Mouse (Mus musculus) liver, embryonic 11.5 days (tissue): ENCODE data around the gene Tapbpl. TPM values are rescaled to one million over a fixed set of nuclear protein-coding genes. Genes with fewer than 3 reads are reported as not detected.

Experiments
- ATAC-seq: fragments of 200-750 bp; cut with Nextera tagmentation; replicated peaks from 2 replicates; pipeline ENCODE4 v1.8.0; 2017; ENCODE audit warnings: moderate number of reproducible peaks, mild to moderate bottlenecking, moderate TSS enrichment, moderate library complexity; ENCODE audit not compliant: low FRiP score
- DNase-seq: peaks from one replicate; pipeline ENCODE4 v3.0.0-alpha.2; 2017; ENCODE audit warnings: low spot score
- H3K27ac ChIP-seq: fragments of 300-500 bp; sonication (generic); 2 replicates; pipeline ENCODE4 v1.5.1; 2014; ENCODE audit warnings: mild to moderate bottlenecking, low read depth, low read length, control low read depth
- H3K27me3 ChIP-seq: fragments of 300-500 bp; sonication (generic); replicated peaks from 2 replicates; pipeline ENCODE4 v1.6.1; 2014; ENCODE audit warnings: low read length, mixed read lengths; ENCODE audit not compliant: control insufficient read depth, insufficient read depth
- H3K36me3 ChIP-seq: fragments of 300-500 bp; sonication (generic); 2 replicates; pipeline ENCODE4 v1.6.1; 2014; ENCODE audit warnings: mild to moderate bottlenecking, low read length, moderate library complexity, mixed read lengths; ENCODE audit not compliant: control insufficient read depth, insufficient read depth
- H3K4me1 ChIP-seq: fragments of 300-500 bp; sonication (generic); replicated peaks from 2 replicates; pipeline ENCODE4 v1.6.1; 2014; ENCODE audit warnings: low read length, mixed read lengths; ENCODE audit not compliant: control insufficient read depth, insufficient read depth
- H3K4me2 ChIP-seq: fragments of 300-500 bp; sonication (generic); 2 replicates; pipeline ENCODE4 v1.6.1; 2014; ENCODE audit warnings: mild to moderate bottlenecking, control low read depth, moderate library complexity
- H3K4me3 ChIP-seq: fragments of 300-500 bp; sonication (generic); 2 replicates; pipeline ENCODE4 v1.5.1; 2014; ENCODE audit warnings: low read depth, low read length, control low read depth
- H3K9ac ChIP-seq: fragments of 300-500 bp; sonication (generic); 2 replicates; pipeline ENCODE4 v1.6.1; 2014; ENCODE audit warnings: low read depth, low read length, control low read depth
- H3K9me3 ChIP-seq: fragments of 300-500 bp; sonication (generic); 2 replicates; pipeline ENCODE4 v1.6.1; 2016; ENCODE audit warnings: low read length, inconsistent platforms, mixed read lengths; ENCODE audit not compliant: control insufficient read depth
- WGBS: fragments of 180-500 bp; shearing (Covaris S2); extraction: QIAGEN DNeasy Blood & Tissue Kit; methylation state at CpG from one replicate; pipeline ENCODE4 v1.1.7; 2014; 5-methylcytosine and 5-hydroxymethylcytosine counted together
- microRNA-seq: library from miRNA; unstranded; fragments of <30 nt; microRNA quantifications from one replicate; pipeline ENCODE4, GENCODE M21; 2017; ENCODE audit warnings: borderline number of aligned reads
- polyA plus RNA-seq: library from polyadenylated mRNA; unstranded; fragments of >200 nt; fragmentation: Nextera tagmentation; extraction: Ambion mirVana; gene quantifications from 2 replicates; pipeline ENCODE4 v1.2.1, GENCODE M21; 2014

The Tapbpl gene
- polyA plus RNA-seq, 1 experiment from 2014 or later: 4.0 TPM

DNA sequence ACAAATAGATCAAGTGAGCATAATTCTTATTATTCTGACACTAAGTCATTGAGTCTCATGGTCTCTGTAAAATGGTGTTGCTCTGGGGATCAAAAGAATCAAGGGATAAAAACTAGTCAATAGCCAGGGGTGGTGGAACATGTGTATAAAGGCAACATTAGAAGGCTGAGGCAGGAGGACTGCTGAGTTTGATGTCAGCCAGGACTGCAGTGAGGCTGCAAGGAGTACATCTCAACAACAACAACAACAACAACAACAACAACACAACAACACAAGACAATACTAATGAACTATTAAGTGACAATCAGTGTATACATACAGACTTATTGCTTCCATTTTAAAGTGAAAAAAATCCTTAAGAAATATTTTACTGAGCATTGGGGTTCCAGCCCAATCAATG is 40.8 kb downstream of the Tapbpl start:
- Histone ChIP-seq H3K9me3 (no peaks in the 10 kb centered on the region), H3K4me3 (peak overlapping the region; percentile 75), H3K36me3 (peaks cover 51% of the 10 kb centered on the region), H3K9ac (peak overlapping the region; percentile 91), H3K27ac (peak overlapping the region; percentile 100), H3K4me2 (peak overlapping the region; percentile 73), H3K4me1 (peaks cover 3% of the 10 kb centered on the region; the same call in 1 of the 2 replicates), H3K27me3 (no peaks in the 10 kb centered on the region)
- DNase-seq (no peak), ATAC-seq (no peak)

DNA sequence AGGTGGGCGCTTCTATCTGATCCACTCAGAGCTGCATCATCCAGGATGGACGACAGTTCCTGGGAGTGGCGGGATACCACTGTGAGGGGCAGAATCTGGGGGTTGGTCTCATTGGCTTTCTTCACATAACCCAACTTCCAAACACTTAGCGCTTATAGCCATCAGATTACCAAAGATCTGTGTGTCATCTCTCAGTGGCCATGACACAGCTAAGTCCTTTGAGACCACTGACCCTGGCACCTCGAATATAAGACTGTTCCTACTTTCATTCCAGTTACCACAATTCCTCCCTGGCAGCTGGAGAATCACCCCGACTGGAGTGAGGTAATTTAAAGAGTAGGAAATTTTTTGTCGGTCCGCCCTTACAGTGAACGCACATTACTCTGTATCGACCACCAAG is 45.5 kb downstream of the Tapbpl start:
- WGBS: 94% methylated on average over 10 of the region's 10 CpGs

DNA sequence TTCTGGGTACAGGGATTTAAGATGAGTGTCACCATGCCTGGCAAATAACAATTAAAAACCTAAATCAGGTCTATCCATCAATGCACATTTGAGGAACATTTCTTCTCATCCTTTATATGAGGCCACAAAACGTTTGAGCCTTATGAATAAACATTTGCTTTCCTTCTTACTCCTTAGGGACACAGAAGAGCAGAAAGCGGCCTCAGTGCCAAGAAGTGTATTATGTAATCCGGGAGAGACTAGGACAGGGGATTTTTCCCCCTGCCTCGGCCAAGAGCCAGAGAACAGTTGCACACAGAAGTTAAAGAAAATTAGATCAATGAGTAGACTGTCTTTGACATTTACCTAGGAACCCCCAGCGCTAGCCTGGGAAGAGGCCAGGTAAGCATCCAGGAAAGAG is 49.5 kb downstream of the Tapbpl start:
- DNase-seq: no peak
- no peaks in the 10 kb centered on the region for H3K4me1 ChIP-seq
- no peaks in the 10 kb centered on the region for H3K27me3 ChIP-seq
- no peak for ATAC-seq
- H3K4me3 ChIP-seq: no peak overlapping the region
- peaks cover 90% of the 10 kb centered on the region for H3K36me3 ChIP-seq
- H3K9ac ChIP-seq: no peak overlapping the region
- H3K4me2 ChIP-seq: no peak overlapping the region
- H3K9me3 ChIP-seq: no peaks in the 10 kb centered on the region
- WGBS: 86% methylated on average over 5 of the region's 5 CpGs
- H3K27ac ChIP-seq: no peak overlapping the region

More for the DNA sequence above, 45.5 kb downstream of the Tapbpl start:
- Histone ChIP-seq H3K27ac (no peak overlapping the region), H3K36me3 (peaks cover 78% of the 10 kb centered on the region), H3K27me3 (no peaks in the 10 kb centered on the region), H3K9me3 (no peaks in the 10 kb centered on the region), H3K4me1 (peaks cover 3% of the 10 kb centered on the region; the same call in 1 of the 2 replicates), H3K4me2 (no peak overlapping the region), H3K4me3 (no peak overlapping the region), H3K9ac (no peak overlapping the region)
- DNase-seq (no peak), ATAC-seq (no peak)

DNA sequence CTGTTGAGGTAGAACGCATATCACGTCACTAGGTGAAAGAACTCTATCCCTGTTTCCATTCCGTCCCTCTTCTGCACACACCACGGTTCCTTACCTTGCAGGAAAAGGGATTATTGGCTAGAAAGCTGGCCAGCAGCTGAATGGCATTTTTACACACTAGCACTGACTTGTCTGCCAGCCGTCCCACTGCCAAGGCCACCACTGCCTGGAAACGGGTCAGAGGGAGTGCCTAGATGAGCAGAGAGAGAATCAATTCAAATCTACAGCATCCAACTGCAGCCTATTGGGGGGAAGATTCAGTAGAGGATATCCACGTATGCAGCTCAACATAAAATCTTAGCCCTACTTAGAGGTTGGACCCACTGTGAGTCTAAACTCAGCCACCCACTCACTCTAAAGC is 52.1 kb downstream of the Tapbpl start:
- Histone ChIP-seq H3K4me1 (no peaks in the 10 kb centered on the region), H3K27ac (no peak overlapping the region), H3K4me2 (no peak overlapping the region), H3K27me3 (no peaks in the 10 kb centered on the region), H3K36me3 (peaks cover 87% of the 10 kb centered on the region), H3K9ac (no peak overlapping the region), H3K4me3 (no peak overlapping the region), H3K9me3 (no peaks in the 10 kb centered on the region)
- ATAC-seq (no peak), DNase-seq (no peak)
- WGBS: 92% methylated on average over 7 of the region's 7 CpGs

DNA sequence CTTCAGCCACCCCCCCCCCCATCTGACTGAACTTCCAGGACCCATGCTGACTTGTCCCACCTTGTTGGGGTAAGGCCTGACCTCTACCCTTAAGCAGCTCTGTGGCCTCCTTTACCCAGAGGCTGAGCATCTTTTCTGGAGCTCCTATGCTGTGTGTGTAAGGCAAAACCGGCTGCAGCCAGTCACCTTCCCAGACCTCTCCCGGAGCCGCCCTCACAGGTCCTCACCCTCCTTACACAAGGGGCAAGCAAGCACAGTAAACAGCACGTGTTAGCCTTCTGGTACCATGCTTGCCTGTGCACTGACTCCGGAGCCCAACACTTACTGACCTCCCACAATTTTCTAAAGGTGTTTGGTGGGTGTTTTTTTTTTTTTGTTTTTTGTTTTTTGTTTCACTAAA is 56.2 kb downstream of the Tapbpl start:
- Histone ChIP-seq H3K4me2 (no peak overlapping the region), H3K4me1 (no peaks in the 10 kb centered on the region), H3K4me3 (no peak overlapping the region), H3K27me3 (no peaks in the 10 kb centered on the region), H3K27ac (no peak overlapping the region), H3K36me3 (peaks cover 92% of the 10 kb centered on the region), H3K9ac (no peak overlapping the region), H3K9me3 (no peaks in the 10 kb centered on the region)
- DNase-seq (no peak), ATAC-seq (no peak)
- 90% methylated on average over 5 of the region's 5 CpGs for WGBS

Small RNAs within 50 kb of the gene (microRNA-seq; reads per million reads assigned to microRNA genes)
- gene Mir3098 (2.5 reads per million), gene Mir8113 (not detected)

Other genes with a start within 250 kb of the Tapbpl start
- gene Pianp, start 235.2 kb downstream of the Tapbpl start, polyA plus RNA-seq: 0.30 and 0.40 TPM in 2 replicates
- 7.6 and 7.9 TPM in 2 replicates for gene Zfp384, start 222.7 kb downstream of the Tapbpl start, polyA plus RNA-seq
- 60.0 and 63.8 TPM in 2 replicates for gene Ing4, start 192.1 kb downstream of the Tapbpl start, polyA plus RNA-seq
- gene Acrbp, start 182.2 kb downstream of the Tapbpl start, polyA plus RNA-seq: 6.0 and 7.4 TPM in 2 replicates
- 2.6 and 3.2 TPM in 2 replicates for gene Lpar5, start 163.9 kb downstream of the Tapbpl start, polyA plus RNA-seq
- gene Chd4, start 135.9 kb downstream of the Tapbpl start, polyA plus RNA-seq: 62.5 and 71.6 TPM in 2 replicates
- gene Nop2, start 100.0 kb downstream of the Tapbpl start, polyA plus RNA-seq: 114 and 125 TPM in 2 replicates
- gene Iffo1, start 86.6 kb downstream of the Tapbpl start, polyA plus RNA-seq: 7.7 and 9.9 TPM in 2 replicates
- 2,450 and 2,526 TPM in 2 replicates for gene Gapdh, start 65.4 kb downstream of the Tapbpl start, polyA plus RNA-seq
- gene Ncapd2, start 40.2 kb downstream of the Tapbpl start, polyA plus RNA-seq: 150 and 158 TPM in 2 replicates
- 287 and 311 TPM in 2 replicates for gene Mrpl51, start 40.1 kb downstream of the Tapbpl start, polyA plus RNA-seq
- 1.7 and 2.3 TPM in 2 replicates for gene Vamp1, start 16.3 kb downstream of the Tapbpl start, polyA plus RNA-seq
- gene Cd27, start 5.2 kb upstream of the Tapbpl start, polyA plus RNA-seq: 2.7 and 3.2 TPM in 2 replicates
- 0.12 TPM in 1 of 2 replicates, not detected in the other for gene Tuba3a, start 54.2 kb upstream of the Tapbpl start, polyA plus RNA-seq
- 30.1 and 34.7 TPM in 2 replicates for gene Ltbr, start 82.0 kb upstream of the Tapbpl start, polyA plus RNA-seq
- 0.55 and 0.74 TPM in 2 replicates for gene Scnn1a, start 88.8 kb upstream of the Tapbpl start, polyA plus RNA-seq
- 37.0 and 38.0 TPM in 2 replicates for gene Tnfrsf1a, start 117.5 kb upstream of the Tapbpl start, polyA plus RNA-seq
- 0.30 and 0.35 TPM in 2 replicates for gene Plekhg6, start 148.9 kb upstream of the Tapbpl start, polyA plus RNA-seq